Mouse (Mus musculus): ENCODE measurements around the gene Stard10.
A peak's percentile ranks its signal among the peaks of the same experiment; 100 is the strongest.

Stard10 gene

GRCm38 (mm10) chr7:101306841-101307240 is 10.0 kb upstream of the Stard10 start:
- no peak for DNase-seq

GRCm38 (mm10) chr7:101309985-101310326 is 6.9 kb upstream of the Stard10 start:
- DNase-seq, result no peak

- DNase-seq, result peak; percentile 97
Measured at GRCm38 (mm10) chr7:101310327-101311028, 6.4 kb upstream of the Stard10 start.

- no peak for DNase-seq
Measured at GRCm38 (mm10) chr7:101311061-101311460, 5.8 kb upstream of the Stard10 start.

DNA sequence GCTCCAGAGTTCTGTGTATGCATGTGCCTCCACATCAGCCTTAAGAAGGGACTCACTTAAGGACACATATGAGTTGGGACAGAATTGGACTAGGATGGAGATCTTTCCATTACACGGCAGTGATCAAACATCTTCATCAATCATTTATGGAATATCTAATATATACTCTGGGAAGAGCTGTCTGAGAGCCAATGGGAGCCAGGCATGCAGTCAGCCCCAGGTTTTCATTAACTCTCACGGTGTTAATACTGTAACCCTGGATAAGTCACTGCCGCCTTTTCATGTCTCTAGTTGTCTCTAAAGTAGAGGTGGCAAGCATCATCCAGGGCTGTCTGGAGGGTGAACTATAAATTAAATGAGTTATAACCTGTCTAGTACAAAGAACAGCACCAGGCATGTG is 3.9 kb upstream of the Stard10 start:
- no peak for DNase-seq

- DNase-seq, result no peak
Measured at GRCm38 (mm10) chr7:101314396-101314795, 2.5 kb upstream of the Stard10 start.

DNA sequence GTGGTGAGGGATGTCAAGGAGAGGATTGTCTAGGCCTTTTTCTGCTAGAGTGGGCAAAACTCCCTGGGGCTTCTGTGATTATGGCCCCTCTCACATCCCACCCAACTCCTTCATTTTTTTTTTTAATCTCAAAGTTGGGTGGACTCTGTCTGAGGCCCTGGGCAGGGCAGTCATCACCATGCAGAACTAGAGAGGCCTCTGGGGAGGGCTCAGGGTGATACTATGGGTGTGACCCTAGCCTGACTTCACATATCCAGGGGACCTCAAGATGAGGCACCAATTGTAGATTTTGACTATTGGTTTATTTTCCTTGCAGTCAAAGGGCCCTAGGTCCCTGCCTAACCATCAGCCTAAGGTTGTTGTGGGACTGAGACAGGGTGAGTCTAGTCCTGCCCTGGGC is 1.2 kb upstream of the Stard10 start:
- DNase-seq, result no peak

DNA sequence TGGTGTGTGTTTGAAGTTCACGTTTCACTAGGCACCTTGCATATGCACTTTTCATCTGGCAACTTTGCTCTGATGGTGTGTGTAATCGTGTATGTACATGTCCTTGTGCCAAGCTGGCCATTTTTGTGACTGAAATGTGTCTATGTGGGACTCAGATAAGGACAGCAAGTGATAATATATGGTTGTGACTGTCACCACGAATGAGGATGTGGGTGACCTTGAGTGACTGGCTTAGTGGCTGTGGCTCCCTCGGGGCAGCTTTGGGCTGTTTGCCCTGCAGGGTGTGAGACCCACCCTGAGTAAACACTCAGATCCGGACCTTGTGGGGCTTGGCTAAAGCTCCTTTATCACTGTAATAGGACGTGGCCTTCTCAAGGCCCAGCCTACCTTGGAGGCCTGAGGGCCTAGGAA is 290 bp upstream of the Stard10 start:
- DNase-seq, result no peak

GRCm38 (mm10) chr7:101318848-101319247 is 2.0 kb downstream of the Stard10 start:
- no peak for DNase-seq

DNA sequence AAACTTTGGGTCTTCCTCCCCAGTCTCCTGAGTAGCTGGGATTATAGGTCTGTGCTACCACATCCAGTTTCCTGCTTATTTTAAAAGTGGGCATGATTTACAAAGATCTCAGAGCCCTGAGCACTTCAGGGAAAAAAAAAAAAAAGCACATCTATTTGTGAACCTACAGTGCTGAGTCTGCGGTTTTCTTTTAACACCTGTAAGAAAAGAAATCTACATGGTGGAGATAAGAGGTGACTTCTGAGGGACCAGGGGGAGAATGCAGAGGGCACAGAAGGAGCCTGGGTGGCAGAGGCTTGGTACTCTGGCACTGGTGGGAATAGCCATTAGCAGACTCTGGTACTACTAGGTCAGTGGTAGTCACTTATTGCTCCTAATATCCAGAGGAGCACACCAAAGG is 2.9 kb downstream of the Stard10 start:
- DNase-seq, result no peak

GRCm38 (mm10) chr7:101320399-101321217 is 3.7 kb downstream of the Stard10 start:
- DNase-seq, result peak in 1 of 2 experiments; percentile 41

GRCm38 (mm10) chr7:101321218-101321827 is 4.4 kb downstream of the Stard10 start:
- peak; percentile 41 to 55 for DNase-seq

GRCm38 (mm10) chr7:101323141-101323594 is 6.3 kb downstream of the Stard10 start:
- no peak for DNase-seq

DNA sequence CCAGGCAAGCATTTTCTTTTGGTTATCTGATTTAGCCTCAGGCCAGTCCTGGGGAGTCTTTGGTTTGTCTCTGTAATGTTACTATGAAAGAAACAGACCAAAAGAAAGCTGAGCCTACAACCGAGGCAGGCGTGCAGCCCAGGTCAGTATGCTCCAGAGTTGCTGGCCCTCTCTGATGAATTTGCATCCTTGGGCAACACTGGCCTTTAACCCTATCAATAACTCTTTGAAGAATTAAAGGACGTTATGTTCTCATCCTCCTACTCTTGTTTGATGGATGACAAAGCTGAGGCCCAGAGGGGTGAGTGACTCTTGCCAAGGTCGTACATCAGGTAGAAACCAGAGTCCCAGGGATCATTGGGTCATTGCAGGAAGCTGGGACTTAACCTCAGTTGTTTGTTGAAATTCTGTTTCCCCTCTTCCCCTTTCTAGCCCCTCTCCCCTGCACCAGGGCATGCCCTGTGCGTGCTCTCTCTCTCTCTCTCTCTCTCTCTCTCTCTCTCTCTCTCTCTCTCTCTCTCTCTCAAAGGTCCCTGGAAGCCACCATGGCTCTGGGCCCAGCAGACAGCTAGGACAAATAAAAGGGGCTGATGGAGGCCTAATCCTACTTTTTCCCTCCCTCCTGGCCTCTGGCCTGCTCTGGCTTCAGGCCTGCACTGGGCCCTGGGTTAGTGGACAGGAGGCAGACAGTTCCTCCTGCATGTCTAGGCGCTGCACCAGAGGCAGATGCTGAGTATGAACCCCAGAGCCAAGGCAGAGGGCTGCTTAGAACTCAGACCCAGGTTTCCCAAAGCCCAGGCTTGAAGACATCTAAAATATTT is 7.5 kb downstream of the Stard10 start:
- no peak for DNase-seq

- DNase-seq, result no peak
Measured at GRCm38 (mm10) chr7:101326006-101326405, 9.1 kb downstream of the Stard10 start.

- no peak for DNase-seq
Measured at GRCm38 (mm10) chr7:101327263-101327662, 10.4 kb downstream of the Stard10 start.

DNA sequence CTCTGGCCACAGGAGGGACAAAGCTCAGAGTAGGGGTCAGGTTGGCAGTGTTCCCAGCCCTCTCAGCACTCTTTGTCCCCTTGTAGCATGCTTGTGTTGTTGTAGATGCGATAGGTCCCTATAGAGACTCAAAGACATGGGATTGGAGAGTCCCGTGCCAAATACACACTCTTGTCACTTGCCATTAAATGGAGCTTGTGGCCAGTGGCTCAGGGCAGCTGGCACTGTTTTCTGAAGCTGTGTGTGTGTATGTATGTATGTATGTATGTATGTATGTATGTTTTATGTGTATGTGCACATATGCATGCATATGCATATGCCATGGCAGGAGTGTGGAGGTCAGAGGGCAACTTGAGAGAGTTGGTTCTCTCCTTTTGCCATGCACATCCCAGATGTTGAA is 10.9 kb downstream of the Stard10 start:
- no peak for DNase-seq

GRCm38 (mm10) chr7:101328621-101329158 is 11.8 kb downstream of the Stard10 start:
- no peak for DNase-seq

DNA sequence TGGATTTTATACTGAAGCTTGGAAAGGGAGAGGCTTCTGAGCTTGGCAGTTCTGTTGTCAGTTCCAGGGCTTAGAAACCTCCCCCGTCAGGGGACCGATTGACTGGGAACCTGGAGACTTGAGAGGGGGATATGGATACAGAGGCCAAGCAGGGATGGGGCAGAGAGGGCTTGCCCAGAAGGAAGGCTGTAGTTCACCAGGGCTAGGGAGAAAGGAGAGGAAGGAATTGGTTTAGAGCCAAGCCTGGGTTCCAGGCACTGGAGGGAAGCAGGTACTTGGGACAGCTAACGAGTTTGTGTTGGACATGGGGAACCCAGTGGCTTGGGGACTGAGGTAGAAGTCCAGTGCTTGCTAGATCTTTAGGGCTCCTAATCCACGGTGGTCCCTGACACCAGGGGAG is 12.7 kb downstream of the Stard10 start:
- DNase-seq, result no peak

DNA sequence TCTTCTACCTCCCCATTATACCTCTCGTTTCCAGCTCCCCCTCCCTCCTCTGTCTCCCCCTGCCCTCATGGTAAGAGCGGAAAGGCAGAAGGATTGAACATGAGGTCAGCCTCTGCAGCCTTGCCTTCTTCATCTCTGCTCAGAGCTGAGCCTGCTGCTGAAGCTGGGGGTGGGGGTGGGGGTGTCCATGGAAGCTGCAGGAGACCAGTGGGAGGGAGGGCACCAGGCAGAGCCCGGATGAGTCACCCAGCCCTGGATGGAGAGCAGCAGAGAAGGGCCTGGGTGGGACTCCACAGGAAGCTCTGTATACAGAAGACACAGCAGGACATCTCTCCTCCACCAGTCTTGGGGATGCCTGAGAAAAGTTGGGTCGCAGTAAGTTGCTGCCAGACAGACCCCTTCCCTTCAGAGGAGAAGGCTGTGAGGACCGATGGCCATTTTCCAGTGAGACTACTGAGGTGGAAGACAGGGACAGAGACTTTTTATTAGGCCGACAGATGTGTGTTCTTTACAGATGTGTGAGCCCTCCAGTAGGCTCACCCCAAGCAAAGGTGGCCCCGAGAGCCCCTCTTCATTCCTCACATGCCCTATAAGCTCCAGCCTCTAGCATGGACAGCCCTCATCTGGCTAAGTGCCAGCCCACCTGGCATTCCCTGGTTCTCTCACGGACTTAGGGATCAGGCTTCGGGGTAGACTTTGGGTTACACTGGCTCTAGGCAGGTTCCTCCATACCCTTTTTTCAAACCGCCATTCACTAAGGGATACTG is 13.4 kb downstream of the Stard10 start:
- DNase-seq, result no peak

GRCm38 (mm10) chr7:101330841-101331173 is 13.9 kb downstream of the Stard10 start:
- no peak for DNase-seq

Measured in thymus, postnatal 36 days (tissue).